Mouse (Mus musculus) lung, postnatal 25 days (tissue): Measurements from ENCODE around the gene Dusp12.

ENCODE experiments used
- DNase-seq: peaks from one replicate; pipeline ENCODE4 v3.0.0; 2022; ENCODE audit warnings: low spot score

Dusp12 gene

GRCm38 (mm10) chr1:170898413-170899075 lies 13.2 kb upstream of the Dusp12 start:
- peak; percentile 28 for DNase-seq

GRCm38 (mm10) chr1:170896651-170897281 lies 11.4 kb upstream of the Dusp12 start:
- no peak for DNase-seq

- DNase-seq = peak; percentile 53
Observed at GRCm38 (mm10) chr1:170894603-170895602, 9.6 kb upstream of the Dusp12 start.

- no peak for DNase-seq
Observed at GRCm38 (mm10) chr1:170892279-170892678, 6.9 kb upstream of the Dusp12 start.

- no peak for DNase-seq
Observed at GRCm38 (mm10) chr1:170891646-170892045, 6.3 kb upstream of the Dusp12 start.

- DNase-seq = no peak
Observed at GRCm38 (mm10) chr1:170889310-170889709, 4.0 kb upstream of the Dusp12 start.

GRCm38 (mm10) chr1:170886044-170886458 lies 711 bp upstream of the Dusp12 start:
- DNase-seq = no peak

GRCm38 (mm10) chr1:170884390-170884789 lies 950 bp downstream of the Dusp12 start:
- DNase-seq = no peak

GRCm38 (mm10) chr1:170882915-170883485 lies 2.3 kb downstream of the Dusp12 start:
- no peak for DNase-seq

GRCm38 (mm10) chr1:170876906-170877305 lies 8.4 kb downstream of the Dusp12 start:
- DNase-seq = no peak

GRCm38 (mm10) chr1:170875676-170876075 lies 9.7 kb downstream of the Dusp12 start:
- no peak for DNase-seq

- no peak for DNase-seq
Observed at GRCm38 (mm10) chr1:170871961-170872360, 13.4 kb downstream of the Dusp12 start.

GRCm38 (mm10) chr1:170871402-170871801 lies 13.9 kb downstream of the Dusp12 start:
- DNase-seq = no peak

- no peak for DNase-seq
Observed at GRCm38 (mm10) chr1:170868905-170869283, 16.4 kb downstream of the Dusp12 start.

GRCm38 (mm10) chr1:170868107-170868904 lies 17.0 kb downstream of the Dusp12 start:
- DNase-seq = peak; percentile 81

GRCm38 (mm10) chr1:170867691-170868105 lies 17.6 kb downstream of the Dusp12 start, which contains the start of gene Atf6:
TSS of gene Atf6 (minus strand) at chr1:170867771.
- peak; percentile 96 for DNase-seq

GRCm38 (mm10) chr1:170866992-170867690 lies 18.2 kb downstream of the Dusp12 start:
- DNase-seq = peak; percentile 16

- DNase-seq = no peak
Observed at GRCm38 (mm10) chr1:170865406-170865805, 19.9 kb downstream of the Dusp12 start.

- no peak for DNase-seq
Observed at GRCm38 (mm10) chr1:170864754-170865153, 20.6 kb downstream of the Dusp12 start.

- no peak for DNase-seq
Observed at GRCm38 (mm10) chr1:170864234-170864633, 21.1 kb downstream of the Dusp12 start.

- DNase-seq = no peak
Observed at GRCm38 (mm10) chr1:170863033-170863432, 22.3 kb downstream of the Dusp12 start.
